ENCODE assay signal across 8 mouse cellular contexts in the genomic region with DNA sequence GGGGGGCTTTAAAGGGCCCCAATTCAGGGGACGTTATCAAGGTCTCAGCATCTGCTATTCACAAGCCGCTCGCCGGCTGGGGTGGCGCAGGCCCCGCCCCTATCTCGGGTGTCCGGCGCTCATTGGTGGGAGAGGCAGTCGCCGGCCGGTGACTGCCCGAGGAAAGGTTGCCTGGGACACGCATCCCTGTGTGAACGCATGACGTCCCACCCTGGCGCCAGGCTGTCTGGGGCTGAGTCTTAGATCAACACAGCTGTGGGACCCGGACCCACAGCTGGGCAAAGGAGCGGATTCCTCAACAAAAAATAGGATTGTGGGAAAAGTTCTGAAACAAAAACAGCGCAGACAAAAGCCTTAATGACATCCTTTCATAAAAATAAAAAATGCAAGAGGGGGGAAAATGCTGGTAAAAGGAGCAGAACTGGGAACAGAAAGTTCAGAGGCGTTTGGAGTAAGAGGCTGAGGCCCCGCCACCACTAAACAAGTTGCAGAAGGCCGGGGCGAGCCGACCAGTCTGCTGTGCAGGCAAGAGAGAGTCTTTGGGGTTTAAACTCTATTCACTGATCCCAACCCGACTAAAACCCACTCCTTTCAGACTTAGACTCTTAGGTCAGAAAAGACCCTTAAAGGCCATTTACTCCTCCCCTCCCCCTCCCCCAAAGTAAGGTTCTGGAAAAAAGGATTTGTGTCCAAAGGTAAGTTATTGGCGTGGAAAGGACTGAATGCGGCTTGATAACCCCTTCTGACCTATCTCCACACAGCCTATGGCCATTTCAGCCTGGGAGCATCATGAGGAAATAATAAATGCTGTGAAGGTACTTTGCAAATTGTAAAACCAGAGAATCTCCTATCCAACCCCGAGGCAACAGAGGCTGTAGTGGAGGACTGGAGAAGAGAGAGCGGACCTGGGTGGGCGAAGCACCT. TPM values are rescaled to one million over a fixed set of nuclear protein-coding genes. Genes with fewer than 3 reads are reported as not detected.
DNase-seq lines count a peak whose midpoint lies in the region; ATAC-seq lines count a peak whose summit lies in the region.

No protein-coding gene starts in this region.

- no peaks in the 10 kb centered on the region for H3K36me3 ChIP-seq in hindbrain, embryonic 12.5 days

- H3K4me1 ChIP-seq in hindbrain, embryonic 12.5 days, result peaks cover 77% of the 10 kb centered on the region

- no peaks in the 10 kb centered on the region for H3K9me3 ChIP-seq in hindbrain, embryonic 12.5 days (replicated peaks)

- H3K27ac ChIP-seq in hindbrain, embryonic 12.5 days, result peak overlapping the region; percentile 92

- peaks cover 2% of the 10 kb centered on the region; the same call in 1 of the 2 replicates for H3K27me3 ChIP-seq in hindbrain, embryonic 12.5 days

- peak overlapping the region; percentile 47 for H3K4me2 ChIP-seq in hindbrain, embryonic 12.5 days (replicated peaks)

- peak; percentile 81 for ATAC-seq in hindbrain, embryonic 12.5 days (ENCODE audit: low FRiP score)

- 5% methylated on average over 31 of the region's 31 CpGs for whole genome bisulfite sequencing in hindbrain, embryonic 12.5 days

- DNase-seq in MN1 (ENCODE audit: low spot score), result peak; percentile 93
- DNase-seq in cerebellum, adult 9-11 months, result peak; percentile 54
- peak; percentile 81 to 82 for DNase-seq in frontal cortex, postnatal 10 days (ENCODE audit: low spot score in 2 of 2)
- peak; percentile 72 to 76 for DNase-seq in layer of hippocampus, postnatal 36 days
- peak; percentile 96 to 99 for DNase-seq in lung, postnatal 4 days
- peak; percentile 65 to 71 for DNase-seq in right cerebral cortex, adult 2 months (ENCODE audit: low spot score in 2 of 2)
- DNase-seq in urinary bladder, postnatal 36 days (ENCODE audit: low spot score in 2 of 2), result peak; percentile 94 to 95

- H3K9ac ChIP-seq in hindbrain, embryonic 12.5 days, result peak overlapping the region; percentile 35; the same call in 1 of the 2 replicates

- peak overlapping the region; percentile 12; the same call in 1 of the 2 replicates for H3K4me3 ChIP-seq in hindbrain, embryonic 12.5 days

RNA-seq across cellular contexts. Expression of a gene that starts 2.7 kb away (rescaled TPM):
- polyA plus RNA-seq in hindbrain, embryonic 12.5 days (2016; fragmentation: Nextera tagmentation; extraction: Ambion mirVana), result 372 and 426 TPM in 2 replicates
- total RNA-seq in layer of hippocampus, postnatal 36 days (2021), result 10 to 100 TPM; 35.4 to 42.4 TPM

RNA-seq across cellular contexts. Expression of a gene that starts 31.6 kb away (rescaled TPM):
- 7.0 and 7.9 TPM in 2 replicates for polyA plus RNA-seq in hindbrain, embryonic 12.5 days (2016; fragmentation: Nextera tagmentation; extraction: Ambion mirVana)
- total RNA-seq in layer of hippocampus, postnatal 36 days (2021), result under 1 TPM; 0.63 to 0.72 TPM

Comparison
In these comparisons a context has a peak if more than half of its experiments do, and no peak if none do; other contexts are left out.
1. Peak in every context shown above with its lines: DNase-seq, ATAC-seq, H3K4me3 ChIP-seq and H3K27ac ChIP-seq.